Mouse (Mus musculus) bone marrow macrophage, adult 2 months (primary cell): ENCODE data around the gene Serpinb1b. TPM values are rescaled to one million over a fixed set of nuclear protein-coding genes. Genes with fewer than 3 reads are reported as not detected.

Experiments
- H3K27ac ChIP-seq: 2 replicates; pipeline ENCODE4 v1.5.1; 2012; ENCODE audit warnings: low read depth, low read length; ENCODE audit not compliant: insufficient read depth
- H3K4me1 ChIP-seq: 2 replicates; pipeline ENCODE4 v1.6.1; 2012; ENCODE audit warnings: low read length; ENCODE audit not compliant: control insufficient read depth, insufficient read depth
- H3K4me3 ChIP-seq: 2 replicates; pipeline ENCODE4 v1.5.1; 2012; ENCODE audit warnings: mild to moderate bottlenecking, low read length, moderate library complexity; ENCODE audit not compliant: insufficient read depth
- CTCF ChIP-seq: IDR thresholded peaks from 2 replicates; pipeline ENCODE4 v1.5.1; 2012; ENCODE audit warnings: low read depth, mild to moderate bottlenecking, low read length, moderate library complexity
- POLR2A ChIP-seq: IDR thresholded peaks from 2 replicates; pipeline ENCODE4 v1.6.1; 2012; ENCODE audit warnings: mild to moderate bottlenecking, low read depth, low read length, borderline replicate concordance
- polyA plus RNA-seq: library from polyadenylated mRNA; stranded (reverse); fragments of >200 nt; gene quantifications from 2 replicates; pipeline ENCODE4 v1.2.4, GENCODE M21; 2012; ENCODE audit not compliant: missing spikeins, insufficient read depth, insufficient read length

The Serpinb1b gene
- polyA plus RNA-seq, 1 experiment: 0.60 TPM

- no peak overlapping the region for H3K27ac ChIP-seq
- H3K4me1 ChIP-seq: peaks cover 30% of the 10 kb centered on the region
- H3K4me3 ChIP-seq: no peak overlapping the region
- TF ChIP-seq POLR2A (no peak), CTCF (no peak)
Measured at GRCm38 (mm10) chr13:33071776-33072175, 6.6 kb upstream of the Serpinb1b start.

- Histone ChIP-seq H3K4me3 (no peak overlapping the region), H3K27ac (no peak overlapping the region), H3K4me1 (peaks cover 27% of the 10 kb centered on the region)
- no peak for TF ChIP-seq CTCF
- TF ChIP-seq POLR2A: no peak
Measured at GRCm38 (mm10) chr13:33074029-33074428, 4.3 kb upstream of the Serpinb1b start.

GRCm38 (mm10) chr13:33076247-33076646, 2.1 kb upstream of the Serpinb1b start:
- H3K4me1 ChIP-seq: peaks cover 29% of the 10 kb centered on the region
- H3K27ac ChIP-seq: no peak overlapping the region
- TF ChIP-seq CTCF: no peak
- no peak overlapping the region for H3K4me3 ChIP-seq

GRCm38 (mm10) chr13:33077026-33077685, 1.2 kb upstream of the Serpinb1b start:
- no peak for TF ChIP-seq CTCF
- TF ChIP-seq POLR2A: no peak
- Histone ChIP-seq H3K27ac (peak overlapping the region; percentile 39), H3K4me3 (0 out of 2 replicates have a peak overlapping the region, but pooled peaks have one; percentile 5), H3K4me1 (peaks cover 24% of the 10 kb centered on the region)

GRCm38 (mm10) chr13:33079391-33079790, 1.0 kb downstream of the Serpinb1b start:
- no peak overlapping the region for H3K27ac ChIP-seq
- H3K4me1 ChIP-seq: peaks cover 20% of the 10 kb centered on the region
- TF ChIP-seq CTCF (no peak; the same call in 1 of the 2 replicates), POLR2A (no peak)
- H3K4me3 ChIP-seq: peak overlapping the region; percentile 31; the same call in 1 of the 2 replicates

- no peak overlapping the region for H3K27ac ChIP-seq
- no peak overlapping the region for H3K4me3 ChIP-seq
- TF ChIP-seq CTCF (no peak), POLR2A (no peak)
- H3K4me1 ChIP-seq: peaks cover 29% of the 10 kb centered on the region
Measured at GRCm38 (mm10) chr13:33080356-33080755, 2.0 kb downstream of the Serpinb1b start.

- peaks cover 44% of the 10 kb centered on the region for H3K4me1 ChIP-seq
- no peak overlapping the region for H3K4me3 ChIP-seq
Measured at GRCm38 (mm10) chr13:33083834-33084233, 5.5 kb downstream of the Serpinb1b start.

GRCm38 (mm10) chr13:33084975-33085694, 6.8 kb downstream of the Serpinb1b start:
- Histone ChIP-seq H3K4me3 (no peak overlapping the region), H3K27ac (peak overlapping the region; percentile 68), H3K4me1 (peaks cover 51% of the 10 kb centered on the region)
- TF ChIP-seq POLR2A (no peak), CTCF (no peak)

More at GRCm38 (mm10) chr13:33083834-33084233, 5.5 kb downstream of the Serpinb1b start:
- H3K27ac ChIP-seq: no peak overlapping the region
- TF ChIP-seq CTCF: no peak
- no peak for TF ChIP-seq POLR2A

GRCm38 (mm10) chr13:33085695-33086432, 7.5 kb downstream of the Serpinb1b start:
- H3K4me3 ChIP-seq: no peak overlapping the region
- peaks cover 54% of the 10 kb centered on the region for H3K4me1 ChIP-seq
- TF ChIP-seq POLR2A (no peak), CTCF (no peak)
- H3K27ac ChIP-seq: peak overlapping the region; percentile 68

GRCm38 (mm10) chr13:33089566-33089965, 11.2 kb downstream of the Serpinb1b start:
- Histone ChIP-seq H3K27ac (peak overlapping the region; percentile 13; the same call in 1 of the 2 replicates), H3K4me3 (no peak overlapping the region), H3K4me1 (peaks cover 46% of the 10 kb centered on the region)
- no peak for TF ChIP-seq POLR2A
- TF ChIP-seq CTCF: no peak
